Mouse (Mus musculus) spleen, adult 2 months (tissue): ENCODE data around the gene Ppara. TPM values are rescaled to one million over a fixed set of nuclear protein-coding genes. Genes with fewer than 3 reads are reported as not detected.

Experiments
- DNase-seq, 2 experiments: peaks; one replicate each; pipeline versions ENCODE4 v3.0.0 to v3.0.0-alpha.2; 2012 to 2021; ENCODE audit warnings: low spot score in 2 of 2, low read depth in 1 of 2
- H3K27ac ChIP-seq: fragments of 200-500 bp; 2 replicates; pipeline ENCODE4 v1.5.1; 2012; ENCODE audit warnings: low read length, inconsistent platforms; ENCODE audit not compliant: insufficient read depth
- H3K27me3 ChIP-seq: fragments of 200-500 bp; 2 replicates; pipeline ENCODE4 v1.6.1; 2012; ENCODE audit warnings: mild to moderate bottlenecking, moderate library complexity, low read length, inconsistent platforms; ENCODE audit not compliant: control insufficient read depth, insufficient read depth
- H3K36me3 ChIP-seq: fragments of 200-500 bp; 2 replicates; pipeline ENCODE4 v1.6.1; 2012; ENCODE audit warnings: mild to moderate bottlenecking, low read length, inconsistent platforms; ENCODE audit not compliant: control insufficient read depth, insufficient read depth
- H3K4me1 ChIP-seq: fragments of 200-500 bp; 2 replicates; pipeline ENCODE4 v1.6.1; 2011; ENCODE audit warnings: inconsistent platforms; ENCODE audit not compliant: control insufficient read depth, insufficient read depth, insufficient read length
- H3K4me3 ChIP-seq: fragments of 200-500 bp; 2 replicates; pipeline ENCODE4 v1.5.1; 2011; ENCODE audit warnings: mild to moderate bottlenecking, inconsistent platforms; ENCODE audit not compliant: insufficient read depth, insufficient read length; ENCODE audit errors: extremely low read depth
- CTCF ChIP-seq: fragments of 200-500 bp; IDR thresholded peaks from 2 replicates; pipeline ENCODE4 v1.5.1; 2011; ENCODE audit warnings: mild to moderate bottlenecking, inconsistent platforms; ENCODE audit not compliant: insufficient read depth, insufficient read length, insufficient replicate concordance; ENCODE audit errors: extremely low read depth
- POLR2A ChIP-seq: fragments of 200-500 bp; IDR thresholded peaks from 2 replicates; pipeline ENCODE4 v1.6.1; 2011; ENCODE audit warnings: low read depth, low read length, inconsistent platforms
- WGBS: fragments of 180-500 bp; shearing (Covaris S2); methylation state at CpG from one replicate; pipeline ENCODE4 v1.1.7; 2018; 5-methylcytosine and 5-hydroxymethylcytosine counted together
- polyA plus RNA-seq: library from polyadenylated mRNA; depleted of rRNA; stranded (reverse); fragments of >200 nt; gene quantifications from 2 replicates; pipeline ENCODE4 v1.2.3, GENCODE M21; 2012

Ppara gene
- polyA plus RNA-seq, 1 experiment = 0.06 TPM

GRCm38 (mm10) chr15:85783146-85783545 lies 48.4 kb downstream of the Ppara start:
- Histone ChIP-seq H3K27me3 (0 out of 2 replicates have a peak, but pooled peaks cover 1% of the 10 kb centered on the region), H3K27ac (no peak overlapping the region), H3K36me3 (no peaks in the 10 kb centered on the region), H3K4me3 (no peak overlapping the region), H3K4me1 (no peaks in the 10 kb centered on the region)
- DNase-seq = no peak
- WGBS = 89% methylated on average over 4 of the region's 4 CpGs
- TF ChIP-seq CTCF = no peak
- TF ChIP-seq POLR2A = no peak

DNA sequence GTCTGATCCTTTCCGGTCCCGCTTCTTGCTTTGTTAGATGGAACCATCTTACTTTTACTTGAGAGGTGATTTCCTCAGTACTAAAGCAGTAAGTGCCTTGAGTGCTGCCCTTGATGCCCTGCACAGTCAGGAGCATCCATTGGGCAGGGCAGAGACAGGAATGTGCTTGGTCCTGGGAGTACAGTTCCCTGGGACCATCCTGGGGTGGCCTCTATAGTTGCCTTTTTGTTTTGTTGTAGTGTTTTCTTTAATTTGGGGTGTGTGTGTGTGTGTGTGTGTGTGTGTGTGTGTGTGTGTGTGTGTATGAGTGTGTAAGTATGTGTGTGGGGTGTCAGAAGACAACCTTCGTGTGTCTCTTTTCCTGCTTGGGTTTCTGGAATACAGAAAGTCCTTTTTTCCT lies 49.6 kb downstream of the Ppara start:
- WGBS = 91% methylated on average over 3 of the region's 3 CpGs
- H3K4me3 ChIP-seq = no peak overlapping the region
- no peak overlapping the region for H3K27ac ChIP-seq
- no peak for TF ChIP-seq CTCF
- TF ChIP-seq POLR2A = no peak
- no peaks in the 10 kb centered on the region for H3K36me3 ChIP-seq
- no peak for DNase-seq
- 0 out of 2 replicates have a peak, but pooled peaks cover 1% of the 10 kb centered on the region for H3K27me3 ChIP-seq
- no peaks in the 10 kb centered on the region for H3K4me1 ChIP-seq

DNA sequence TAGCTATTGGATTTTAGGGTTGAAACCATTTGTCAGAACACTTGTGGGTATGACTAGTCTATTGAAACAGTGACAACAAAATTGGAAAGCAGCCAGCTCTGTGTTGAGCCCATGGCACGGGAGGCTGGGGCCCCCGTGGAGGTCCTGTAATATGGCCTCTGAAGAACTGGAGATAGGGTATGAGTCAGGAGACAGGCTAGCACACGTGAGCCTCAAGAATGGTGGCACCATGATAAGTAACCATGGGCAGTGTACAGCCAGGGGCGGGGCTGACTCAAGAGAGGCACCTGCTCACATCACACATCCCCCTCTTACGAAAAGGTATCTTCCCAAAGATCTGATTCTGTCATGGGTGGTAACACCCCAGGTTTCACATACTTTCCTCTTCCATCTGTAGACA lies 51.9 kb downstream of the Ppara start:
- no peak overlapping the region for H3K27ac ChIP-seq
- 56% methylated on average over 5 of the region's 5 CpGs for WGBS
- H3K36me3 ChIP-seq = no peaks in the 10 kb centered on the region
- H3K27me3 ChIP-seq = 0 out of 2 replicates have a peak, but pooled peaks cover 1% of the 10 kb centered on the region
- H3K4me3 ChIP-seq = no peak overlapping the region
- no peaks in the 10 kb centered on the region for H3K4me1 ChIP-seq
- no peak for TF ChIP-seq POLR2A
- no peak for TF ChIP-seq CTCF
- no peak for DNase-seq

DNA sequence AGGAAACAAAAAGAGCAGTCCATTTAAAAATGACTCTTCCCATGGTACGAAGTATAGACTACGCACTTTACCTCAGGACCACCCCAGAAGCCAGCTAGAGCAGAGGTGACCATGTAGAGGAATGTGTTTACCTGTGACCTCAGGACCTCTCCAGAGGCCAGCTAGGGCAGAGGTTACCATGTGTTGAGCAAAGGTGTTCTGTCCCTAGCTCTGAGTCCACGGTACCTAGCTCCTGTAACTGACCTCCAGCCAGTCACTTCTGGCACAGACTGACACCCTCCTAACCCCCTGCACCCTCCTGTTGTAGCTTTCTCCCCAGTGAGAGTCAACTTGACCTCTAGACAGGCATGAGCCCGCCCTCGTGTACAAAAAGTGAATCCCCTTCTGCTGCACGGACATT lies 52.7 kb downstream of the Ppara start:
- DNase-seq = no peak
- no peak overlapping the region for H3K27ac ChIP-seq

GRCm38 (mm10) chr15:85788051-85788450 lies 53.3 kb downstream of the Ppara start:
- no peaks in the 10 kb centered on the region for H3K36me3 ChIP-seq
- H3K4me3 ChIP-seq = no peak overlapping the region
- no peaks in the 10 kb centered on the region for H3K4me1 ChIP-seq
- H3K27ac ChIP-seq = no peak overlapping the region
- no peak for DNase-seq
- 0 out of 2 replicates have a peak, but pooled peaks cover 1% of the 10 kb centered on the region for H3K27me3 ChIP-seq
- no peak for TF ChIP-seq CTCF
- TF ChIP-seq POLR2A = no peak
- 95% methylated on average over 4 of the region's 4 CpGs for WGBS

More for the DNA sequence above, 52.7 kb downstream of the Ppara start:
- Histone ChIP-seq H3K4me3 (no peak overlapping the region), H3K4me1 (no peaks in the 10 kb centered on the region), H3K27me3 (0 out of 2 replicates have a peak, but pooled peaks cover 1% of the 10 kb centered on the region), H3K36me3 (no peaks in the 10 kb centered on the region)
- WGBS = 90% methylated on average over 6 of the region's 6 CpGs
- TF ChIP-seq CTCF (no peak), POLR2A (no peak)

DNA sequence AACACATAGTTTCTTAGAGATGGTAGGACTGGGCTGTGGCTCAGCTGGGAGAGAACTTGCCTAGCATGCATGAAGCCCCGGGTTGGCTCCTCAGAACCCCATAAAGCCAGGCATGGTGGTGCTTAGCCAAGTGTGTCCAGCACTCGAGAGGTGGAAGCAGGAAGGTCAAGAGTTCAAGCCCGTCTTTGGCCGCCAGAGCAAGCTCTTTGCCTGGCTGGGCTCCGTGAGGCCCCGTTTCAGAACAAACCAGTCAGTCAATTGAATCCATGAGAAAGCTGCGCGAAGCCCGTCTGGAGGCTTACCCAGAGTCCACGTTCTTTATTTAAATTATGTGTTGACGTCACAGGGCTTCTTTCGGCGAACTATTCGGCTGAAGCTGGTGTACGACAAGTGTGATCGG lies 53.9 kb downstream of the Ppara start:
- DNase-seq = no peak
- no peaks in the 10 kb centered on the region for H3K36me3 ChIP-seq
- no peak overlapping the region for H3K4me3 ChIP-seq
- 75% methylated on average over 16 of the region's 16 CpGs for WGBS
- no peaks in the 10 kb centered on the region for H3K27me3 ChIP-seq
- H3K4me1 ChIP-seq = no peaks in the 10 kb centered on the region
- no peak for TF ChIP-seq CTCF
- no peak for TF ChIP-seq POLR2A
- no peak overlapping the region for H3K27ac ChIP-seq

DNA sequence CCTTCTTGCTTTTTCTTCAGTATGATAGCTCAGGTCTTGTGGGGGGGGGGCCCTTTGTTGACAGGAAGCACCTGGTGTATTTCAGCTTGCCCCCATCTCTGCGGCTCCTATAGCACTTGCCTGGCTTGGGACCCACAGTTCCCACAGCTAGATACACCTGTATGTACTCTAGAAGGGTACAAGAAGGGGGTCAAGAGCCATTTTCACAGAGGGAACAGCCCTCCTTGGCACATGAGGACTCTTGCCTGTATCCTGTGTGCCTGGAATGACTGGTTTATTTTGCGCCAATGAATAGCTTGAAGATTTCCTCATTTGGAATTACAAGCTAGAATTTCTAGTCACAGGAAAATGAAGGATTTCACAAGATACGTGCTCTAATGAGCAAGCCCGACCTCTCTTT lies 56.7 kb downstream of the Ppara start:
- H3K4me3 ChIP-seq = no peak overlapping the region
- H3K27me3 ChIP-seq = no peaks in the 10 kb centered on the region
- WGBS = 78% methylated on average over 4 of the region's 4 CpGs
- H3K27ac ChIP-seq = no peak overlapping the region
- no peaks in the 10 kb centered on the region for H3K36me3 ChIP-seq
- TF ChIP-seq POLR2A (no peak), CTCF (no peak)
- no peaks in the 10 kb centered on the region for H3K4me1 ChIP-seq
- no peak for DNase-seq
